Comparison of ENCODE assay signal across 16 mouse cellular contexts in genomic region chr1:43501143-43501919, GRCm38 (mm10). TPM values are rescaled to one million over a fixed set of nuclear protein-coding genes. Genes with fewer than 3 reads are reported as not detected.
DNase-seq lines count a peak whose midpoint lies in the region; ATAC-seq and TF ChIP-seq lines count a peak whose summit lies in the region.
"Had no signal": no experiment of that assay in that cellular context is flagged by ENCODE, and none has a peak within 500 bp of the region (broad histone marks: within the 10 kb centered on the region; RNA-seq: fewer than 3 reads in every experiment).

No protein-coding gene starts in this region.

- no peaks in the 10 kb centered on the region for H3K9me3 ChIP-seq in lung, postnatal 0 days (ENCODE audit: low read length)
- no peaks in the 10 kb centered on the region for H3K9me3 ChIP-seq in midbrain, embryonic 14.5 days (ENCODE audit: control insufficient read depth, low read length)
- H3K9me3 ChIP-seq: forebrain, embryonic 12.5 days; heart, embryonic 12.5 days; hindbrain, embryonic 10.5 days; liver, embryonic 13.5 days; midbrain, embryonic 12.5 days had no signal

- H3K27me3 ChIP-seq in lung, postnatal 0 days (replicated peaks; ENCODE audit: insufficient read depth, low read length), result no peaks in the 10 kb centered on the region
- no peaks in the 10 kb centered on the region for H3K27me3 ChIP-seq in midbrain, embryonic 14.5 days (ENCODE audit: control insufficient read depth, insufficient read depth, low read length)
- H3K27me3 ChIP-seq: heart, embryonic 12.5 days; liver, embryonic 13.5 days had no signal

- no peak overlapping the region for H3K9ac ChIP-seq in lung, postnatal 0 days (replicated peaks; ENCODE audit: low read depth)
- no peak overlapping the region for H3K9ac ChIP-seq in midbrain, embryonic 14.5 days (replicated peaks; ENCODE audit: low read length)
- H3K9ac ChIP-seq: forebrain, embryonic 12.5 days; heart, embryonic 12.5 days; liver, embryonic 13.5 days; midbrain, embryonic 12.5 days had no signal

- no peak for TF ChIP-seq CTCF in lung, postnatal 0 days (IDR thresholded peaks at IDR 0.05)

- 75% methylated on average over 6 of the region's 6 CpGs for WGBS in lung, postnatal 0 days
- 96% methylated on average over 6 of the region's 6 CpGs for WGBS in midbrain, embryonic 14.5 days

- H3K36me3 ChIP-seq in lung, postnatal 0 days (ENCODE audit: insufficient read depth, low read length), result no peaks in the 10 kb centered on the region
- no peaks in the 10 kb centered on the region for H3K36me3 ChIP-seq in midbrain, embryonic 14.5 days (ENCODE audit: control insufficient read depth, insufficient read depth, low read length)
- H3K36me3 ChIP-seq: forebrain, embryonic 12.5 days; heart, embryonic 12.5 days; hindbrain, embryonic 10.5 days; liver, embryonic 13.5 days; midbrain, embryonic 12.5 days had no signal

- H3K4me1 ChIP-seq in lung, postnatal 0 days (ENCODE audit: insufficient read depth, low read depth, low read length), result peaks cover 13% of the 10 kb centered on the region; the same call in 1 of the 2 replicates
- 0 out of 2 replicates have a peak, but pooled peaks cover 24% of the 10 kb centered on the region for H3K4me1 ChIP-seq in midbrain, embryonic 14.5 days (ENCODE audit: control insufficient read depth, insufficient read depth, low read length)

- peak; percentile 15 for DNase-seq in heart, postnatal 4 days
- no peak for DNase-seq in heart, adult 9 months (ENCODE audit: low spot score in 2 of 2)
- DNase-seq in lung, postnatal 10 days, result peak; percentile 5
- DNase-seq in lung, postnatal 0 days (ENCODE audit: low spot score), result no peak
- peak; percentile 69 for DNase-seq in naive thymus-derived CD4-positive, alpha-beta T cell, adult 2 months (ENCODE audit: low read depth)
- no peak for DNase-seq in midbrain, embryonic 14.5 days
- DNase-seq: cerebellum, adult 11-12 months; gastrocnemius, adult 2 months; liver, embryonic 13.5 days; lung, postnatal 36 days had no signal

- no peak overlapping the region for H3K27ac ChIP-seq in lung, postnatal 0 days (ENCODE audit: low read length)
- H3K27ac ChIP-seq in midbrain, embryonic 14.5 days (replicated peaks; ENCODE audit: low read depth, low read length), result no peak overlapping the region
- H3K27ac ChIP-seq: forebrain, embryonic 12.5 days; gastrocnemius, adult 2 months; hindbrain, embryonic 10.5 days; midbrain, embryonic 12.5 days had no signal

- no peak for TF ChIP-seq EP300 in lung, postnatal 0 days (IDR thresholded peaks at IDR 0.05)

- H3K4me3 ChIP-seq in lung, postnatal 0 days (ENCODE audit: low read depth, low read length), result no peak overlapping the region
- H3K4me3 ChIP-seq in midbrain, embryonic 14.5 days (replicated peaks; ENCODE audit: low read depth, low read length), result no peak overlapping the region
- H3K4me3 ChIP-seq: forebrain, embryonic 12.5 days; gastrocnemius, adult 2 months; heart, embryonic 12.5 days; hindbrain, embryonic 10.5 days; liver, embryonic 13.5 days; midbrain, embryonic 12.5 days had no signal

- no peak for ATAC-seq in lung, postnatal 0 days
- peak; percentile 28 for ATAC-seq in activated CD4-positive, CD25-positive, alpha-beta regulatory T cell, adult 4 months
- no peak for ATAC-seq in midbrain, embryonic 14.5 days (ENCODE audit: low FRiP score, low TSS enrichment)
- ATAC-seq: intestine, postnatal 0 days had no signal

- no peak overlapping the region for H3K4me2 ChIP-seq in lung, postnatal 0 days (replicated peaks; ENCODE audit: low read depth, low read length)
- no peak overlapping the region for H3K4me2 ChIP-seq in midbrain, embryonic 14.5 days (ENCODE audit: low read length)
- H3K4me2 ChIP-seq: forebrain, embryonic 12.5 days; heart, embryonic 12.5 days; liver, embryonic 13.5 days; midbrain, embryonic 12.5 days had no signal

RNA-seq across cellular contexts. Expression of gene Nck2, which starts 57.0 kb away (rescaled TPM):
- total RNA-seq in heart, postnatal 4 days (2021), result 10 to 100 TPM; 34.0 to 38.3 TPM
- 34.0 and 37.9 TPM in 2 replicates for polyA plus RNA-seq in lung, postnatal 0 days (2015; fragmentation: Nextera tagmentation; extraction: Ambion mirVana)
- 10 to 100 TPM; 18.5 to 24.0 TPM for polyA plus RNA-seq in activated CD4-positive, CD25-positive, alpha-beta regulatory T cell, adult 4 months (2017; shearing (Covaris generic))
- 37.9 and 38.8 TPM in 2 replicates for polyA plus RNA-seq in midbrain, embryonic 14.5 days (2014; fragmentation: Nextera tagmentation; extraction: Ambion mirVana)

Comparison
In these comparisons a context has a peak if more than half of its experiments do, and no peak if none do; other contexts are left out.
1. DNase-seq: peak in heart, postnatal 4 days (single experiment), lung, postnatal 10 days (single experiment) and naive thymus-derived CD4-positive, alpha-beta T cell, adult 2 months (single experiment); none in heart, adult 9 months (0 of 2), lung, postnatal 0 days (single experiment) and midbrain, embryonic 14.5 days (single experiment).